Mouse (Mus musculus) forebrain, embryonic 12.5 days (tissue): ENCODE results near the gene Ccdc12. TPM values are rescaled to one million over a fixed set of nuclear protein-coding genes. Genes with fewer than 3 reads are reported as not detected.

Experiments
- ATAC-seq: fragments of 200-750 bp; cut with Nextera tagmentation; 2 replicates; pipeline ENCODE4 v1.8.0; 2017; ENCODE audit warnings: moderate TSS enrichment; ENCODE audit not compliant: low FRiP score
- H3K27ac ChIP-seq: fragments of 300-500 bp; sonication (generic); 2 replicates; pipeline ENCODE4 v1.5.1; 2016; ENCODE audit warnings: mild to moderate bottlenecking
- H3K27me3 ChIP-seq: fragments of 300-500 bp; sonication (generic); 2 replicates; pipeline ENCODE4 v1.6.1; 2016; ENCODE audit warnings: mild to moderate bottlenecking
- H3K36me3 ChIP-seq: fragments of 300-500 bp; sonication (generic); replicated peaks from 2 replicates; pipeline ENCODE4 v1.6.1; 2016; ENCODE audit warnings: mild to moderate bottlenecking
- H3K4me1 ChIP-seq: fragments of 300-500 bp; sonication (generic); 2 replicates; pipeline ENCODE4 v1.6.1; 2016
- H3K4me2 ChIP-seq: fragments of 300-500 bp; sonication (generic); 2 replicates; pipeline ENCODE4 v1.6.1; 2016; ENCODE audit warnings: mild to moderate bottlenecking, moderate library complexity
- H3K4me3 ChIP-seq: fragments of 300-500 bp; sonication (generic); replicated peaks from 2 replicates; pipeline ENCODE4 v1.5.1; 2016; ENCODE audit warnings: mild to moderate bottlenecking
- H3K9ac ChIP-seq: fragments of 300-500 bp; sonication (generic); 2 replicates; pipeline ENCODE4 v1.6.1; 2016; ENCODE audit warnings: mild to moderate bottlenecking
- H3K9me3 ChIP-seq: fragments of 300-500 bp; sonication (generic); 2 replicates; pipeline ENCODE4 v1.6.1; 2016
- WGBS: fragments of 180-500 bp; shearing (Covaris S2); methylation state at CpG from one replicate; pipeline ENCODE4 v1.1.7; 2016; 5-methylcytosine and 5-hydroxymethylcytosine counted together
- polyA plus RNA-seq: library from polyadenylated mRNA; unstranded; fragments of >200 nt; fragmentation: Nextera tagmentation; extraction: Ambion mirVana; gene quantifications from 2 replicates; pipeline ENCODE4 v1.2.1, GENCODE M21; 2016

The Ccdc12 gene
- polyA plus RNA-seq, 1 experiment from 2014 or later: 143 TPM

GRCm38 (mm10) chr9:110631651-110632275 lies 24.5 kb upstream of the Ccdc12 start:
- peak overlapping the region; percentile 33 for H3K4me3 ChIP-seq
- H3K9me3 ChIP-seq: no peaks in the 10 kb centered on the region
- peak overlapping the region; percentile 44; the same call in 1 of the 2 replicates for H3K9ac ChIP-seq
- H3K27me3 ChIP-seq: peaks cover 55% of the 10 kb centered on the region
- peaks cover 19% of the 10 kb centered on the region for H3K4me1 ChIP-seq
- ATAC-seq: peak; percentile 63; the same call in 1 of the 2 replicates
- WGBS: 20% methylated on average over 30 of the region's 30 CpGs
- H3K4me2 ChIP-seq: peak overlapping the region; percentile 60
- no peak overlapping the region for H3K27ac ChIP-seq
- no peaks in the 10 kb centered on the region for H3K36me3 ChIP-seq

- Histone ChIP-seq H3K27me3 (peaks cover 55% of the 10 kb centered on the region), H3K36me3 (no peaks in the 10 kb centered on the region), H3K4me3 (no peak overlapping the region), H3K9me3 (no peaks in the 10 kb centered on the region), H3K4me2 (no peak overlapping the region), H3K9ac (no peak overlapping the region), H3K4me1 (peaks cover 19% of the 10 kb centered on the region), H3K27ac (no peak overlapping the region)
- WGBS: 87% methylated on average over 15 of the region's 15 CpGs
- no peak for ATAC-seq
Observed at GRCm38 (mm10) chr9:110632671-110633070, 23.6 kb upstream of the Ccdc12 start.

- Histone ChIP-seq H3K27ac (no peak overlapping the region), H3K36me3 (0 out of 2 replicates have a peak, but pooled peaks cover 3% of the 10 kb centered on the region), H3K4me1 (peaks cover 19% of the 10 kb centered on the region), H3K4me2 (no peak overlapping the region), H3K9ac (no peak overlapping the region), H3K4me3 (no peak overlapping the region), H3K27me3 (peaks cover 55% of the 10 kb centered on the region), H3K9me3 (no peaks in the 10 kb centered on the region)
- 83% methylated on average over 17 of the region's 17 CpGs for WGBS
- no peak for ATAC-seq
Observed at GRCm38 (mm10) chr9:110633882-110634281, 22.4 kb upstream of the Ccdc12 start.

- Histone ChIP-seq H3K36me3 (0 out of 2 replicates have a peak, but pooled peaks cover 3% of the 10 kb centered on the region), H3K4me3 (no peak overlapping the region), H3K4me1 (peaks cover 19% of the 10 kb centered on the region), H3K4me2 (no peak overlapping the region), H3K27me3 (peaks cover 55% of the 10 kb centered on the region), H3K9ac (no peak overlapping the region), H3K9me3 (no peaks in the 10 kb centered on the region), H3K27ac (no peak overlapping the region)
- WGBS: 6% methylated on average over 19 of the region's 19 CpGs
- ATAC-seq: peak; percentile 59; the same call in 1 of the 2 replicates
Observed at GRCm38 (mm10) chr9:110635225-110635624, 21.1 kb upstream of the Ccdc12 start.

GRCm38 (mm10) chr9:110638611-110639021 lies 17.7 kb upstream of the Ccdc12 start:
- Histone ChIP-seq H3K27ac (no peak overlapping the region), H3K27me3 (peaks cover 24% of the 10 kb centered on the region), H3K4me2 (no peak overlapping the region), H3K36me3 (0 out of 2 replicates have a peak, but pooled peaks cover 3% of the 10 kb centered on the region), H3K4me1 (peaks cover 9% of the 10 kb centered on the region; the same call in 1 of the 2 replicates), H3K4me3 (no peak overlapping the region), H3K9me3 (no peaks in the 10 kb centered on the region), H3K9ac (no peak overlapping the region)
- WGBS: 88% methylated on average over 10 of the region's 10 CpGs
- ATAC-seq: no peak

GRCm38 (mm10) chr9:110641006-110641405 lies 15.3 kb upstream of the Ccdc12 start:
- Histone ChIP-seq H3K27me3 (peaks cover 5% of the 10 kb centered on the region; the same call in 1 of the 2 replicates), H3K4me2 (no peak overlapping the region), H3K27ac (no peak overlapping the region), H3K9ac (no peak overlapping the region), H3K4me1 (no peaks in the 10 kb centered on the region), H3K4me3 (no peak overlapping the region), H3K9me3 (no peaks in the 10 kb centered on the region), H3K36me3 (0 out of 2 replicates have a peak, but pooled peaks cover 3% of the 10 kb centered on the region)
- WGBS: 90% methylated on average over 5 of the region's 5 CpGs
- no peak for ATAC-seq

GRCm38 (mm10) chr9:110642812-110643524 lies 13.3 kb upstream of the Ccdc12 start:
- H3K9me3 ChIP-seq: no peaks in the 10 kb centered on the region
- H3K4me3 ChIP-seq: no peak overlapping the region
- H3K27me3 ChIP-seq: no peaks in the 10 kb centered on the region
- H3K36me3 ChIP-seq: 0 out of 2 replicates have a peak, but pooled peaks cover 2% of the 10 kb centered on the region
- H3K4me2 ChIP-seq: no peak overlapping the region
- H3K4me1 ChIP-seq: no peaks in the 10 kb centered on the region
- WGBS: 62% methylated on average over 5 of the region's 5 CpGs
- H3K9ac ChIP-seq: no peak overlapping the region
- H3K27ac ChIP-seq: no peak overlapping the region
- no peak for ATAC-seq

- Histone ChIP-seq H3K4me1 (no peaks in the 10 kb centered on the region), H3K4me2 (no peak overlapping the region), H3K9me3 (no peaks in the 10 kb centered on the region), H3K27me3 (no peaks in the 10 kb centered on the region), H3K9ac (no peak overlapping the region), H3K27ac (no peak overlapping the region), H3K36me3 (no peaks in the 10 kb centered on the region), H3K4me3 (no peak overlapping the region)
- WGBS: 64% methylated on average over 9 of the region's 9 CpGs
- ATAC-seq: no peak
Observed at GRCm38 (mm10) chr9:110643787-110644186, 12.5 kb upstream of the Ccdc12 start.

GRCm38 (mm10) chr9:110644295-110644694 lies 12.0 kb upstream of the Ccdc12 start:
- Histone ChIP-seq H3K27ac (no peak overlapping the region), H3K9me3 (no peaks in the 10 kb centered on the region), H3K4me2 (no peak overlapping the region), H3K36me3 (no peaks in the 10 kb centered on the region), H3K27me3 (no peaks in the 10 kb centered on the region), H3K9ac (no peak overlapping the region), H3K4me3 (no peak overlapping the region), H3K4me1 (peaks cover 2% of the 10 kb centered on the region)
- no peak for ATAC-seq
- WGBS: 88% methylated on average over 10 of the region's 10 CpGs

- H3K9me3 ChIP-seq: no peaks in the 10 kb centered on the region
- 83% methylated on average over 9 of the region's 9 CpGs for WGBS
- ATAC-seq: no peak
- no peaks in the 10 kb centered on the region for H3K36me3 ChIP-seq
- no peaks in the 10 kb centered on the region for H3K27me3 ChIP-seq
- no peak overlapping the region for H3K4me3 ChIP-seq
- no peak overlapping the region for H3K27ac ChIP-seq
- no peak overlapping the region for H3K9ac ChIP-seq
- no peak overlapping the region for H3K4me2 ChIP-seq
- peaks cover 11% of the 10 kb centered on the region for H3K4me1 ChIP-seq
Observed at GRCm38 (mm10) chr9:110645219-110645618, 11.1 kb upstream of the Ccdc12 start.

GRCm38 (mm10) chr9:110649775-110650174 lies 6.5 kb upstream of the Ccdc12 start:
- H3K9me3 ChIP-seq: no peaks in the 10 kb centered on the region
- no peak overlapping the region for H3K9ac ChIP-seq
- peak; percentile 65 for ATAC-seq
- peak overlapping the region; percentile 78 for H3K27ac ChIP-seq
- no peak overlapping the region for H3K4me3 ChIP-seq
- H3K36me3 ChIP-seq: no peaks in the 10 kb centered on the region
- peaks cover 33% of the 10 kb centered on the region for H3K4me1 ChIP-seq
- peaks cover 30% of the 10 kb centered on the region for H3K27me3 ChIP-seq
- no peak overlapping the region for H3K4me2 ChIP-seq

- H3K36me3 ChIP-seq: no peaks in the 10 kb centered on the region
- 40% methylated on average over 13 of the region's 13 CpGs for WGBS
- peaks cover 30% of the 10 kb centered on the region for H3K27me3 ChIP-seq
- no peaks in the 10 kb centered on the region for H3K9me3 ChIP-seq
- ATAC-seq: no peak
- H3K4me1 ChIP-seq: peaks cover 47% of the 10 kb centered on the region
- H3K4me2 ChIP-seq: no peak overlapping the region; the same call in 1 of the 2 replicates
- no peak overlapping the region for H3K9ac ChIP-seq
- no peak overlapping the region for H3K4me3 ChIP-seq
- no peak overlapping the region for H3K27ac ChIP-seq
Observed at GRCm38 (mm10) chr9:110651931-110652722, 4.2 kb upstream of the Ccdc12 start.
